Mouse (Mus musculus): Measurements from ENCODE around the gene Zbtb5.

GRCm38 (mm10) chr4:45019009-45019408, 6.8 kb upstream of the Zbtb5 start:
- TF ChIP-seq CTCF (IDR thresholded peaks at IDR 0.05; ENCODE audit: borderline replicate concordance, control insufficient read depth, extremely low read depth, insufficient read depth, low read length, poor library complexity): no peak
- no peak for TF ChIP-seq POLR2A (IDR thresholded peaks at IDR 0.05; ENCODE audit: control insufficient read depth, extremely low read depth, insufficient read depth, low read length, poor library complexity)

All from thymus, adult 2 months (tissue).